Mouse (Mus musculus) ES-E14 (cell line): ENCODE data around the gene Six6. TPM values are rescaled to one million over a fixed set of nuclear protein-coding genes. Genes with fewer than 3 reads are reported as not detected.
A peak's percentile ranks its signal among the peaks of the same experiment; 100 is the strongest.

Source experiments
- DNase-seq: peaks from one replicate; pipeline ENCODE4 v3.0.0-alpha.2; 2013; ENCODE audit warnings: low read depth, low spot score
- H3K27ac ChIP-seq: 2 replicates; pipeline ENCODE4 v1.5.1; 2012; ENCODE audit warnings: low read depth, mild to moderate bottlenecking, low read length, moderate library complexity, mixed read lengths; ENCODE audit not compliant: poor library complexity, insufficient read depth, severe bottlenecking
- H3K36me3 ChIP-seq: 2 replicates; pipeline ENCODE4 v1.6.1; 2012; ENCODE audit warnings: mild to moderate bottlenecking, low read length, moderate library complexity, mixed read lengths; ENCODE audit not compliant: control insufficient read depth, poor library complexity, insufficient read depth, severe bottlenecking
- H3K4me1 ChIP-seq, 2 experiments: fragments of 150-350 bp in 1 of 2; sonication (generic) in 1 of 2; 2 replicates each; pipeline ENCODE4 v1.6.1; 2012; ENCODE audit warnings: low read length in 2 of 2, mild to moderate bottlenecking in 1 of 2, mixed read lengths in 1 of 2; ENCODE audit not compliant: control insufficient read depth in 2 of 2, insufficient read depth in 2 of 2, poor library complexity in 1 of 2
- H3K4me3 ChIP-seq, 2 experiments: fragments of 150-350 bp in 1 of 2; sonication (generic) in 1 of 2; 2 replicates each; pipeline ENCODE4 v1.5.1; 2012; ENCODE audit warnings: low read length in 2 of 2, low read depth in 1 of 2, mild to moderate bottlenecking in 1 of 2, mixed read lengths in 1 of 2; ENCODE audit not compliant: insufficient read depth in 1 of 2, poor library complexity in 1 of 2, severe bottlenecking in 1 of 2
- H3K9ac ChIP-seq: 2 replicates; pipeline ENCODE4 v1.6.1; 2012; ENCODE audit warnings: low read depth, mild to moderate bottlenecking, low read length, mixed read lengths; ENCODE audit not compliant: poor library complexity, insufficient read depth, severe bottlenecking
- H3K9me3 ChIP-seq: fragments of 150-350 bp; sonication (generic); 2 replicates; pipeline ENCODE4 v1.6.1; 2012; ENCODE audit warnings: low read depth, mild to moderate bottlenecking, low read length; ENCODE audit not compliant: control insufficient read depth, insufficient read depth
- CHD2 ChIP-seq: IDR thresholded peaks from 2 replicates; pipeline ENCODE4 v1.6.1; 2014; ENCODE audit warnings: mild to moderate bottlenecking, low read depth, low read length, inconsistent platforms
- HCFC1 ChIP-seq: IDR thresholded peaks from 2 replicates; pipeline ENCODE4 v1.6.1; 2012; ENCODE audit warnings: low read length, inconsistent platforms, borderline replicate concordance; ENCODE audit not compliant: insufficient read depth
- MAFK ChIP-seq: IDR thresholded peaks from 2 replicates; pipeline ENCODE4 v1.6.1; 2014; ENCODE audit warnings: mild to moderate bottlenecking, low read depth, low read length, inconsistent platforms; ENCODE audit not compliant: insufficient read depth
- ZC3H11A ChIP-seq: IDR thresholded peaks from 2 replicates; pipeline ENCODE4 v1.6.1; 2012; ENCODE audit warnings: low read depth, mild to moderate bottlenecking, inconsistent platforms, low read length, borderline replicate concordance
- ZNF384 ChIP-seq: IDR thresholded peaks from 2 replicates; pipeline ENCODE4 v1.6.1; 2012; ENCODE audit warnings: low read depth, low read length, inconsistent platforms
- in situ Hi-C, 2 experiments: fragments of 600-800 bp; cut with MboI; formaldehyde crosslinking; loops; one replicate each; pipeline ENCODE4 v1.15.1; 2025; ENCODE audit warnings: low sequenced_read_pairs in 2 of 2, inconsistent platforms in 1 of 2; ENCODE audit not compliant: unreplicated experiment in 2 of 2
- total RNA-seq: library from RNA; depleted of rRNA; stranded (reverse); fragments of 300-350 nt; gene quantifications from 2 replicates; pipeline ENCODE4 v1.2.3, GENCODE M21; 2012

The Six6 gene
- total RNA-seq, 1 experiment = not detected

DNA sequence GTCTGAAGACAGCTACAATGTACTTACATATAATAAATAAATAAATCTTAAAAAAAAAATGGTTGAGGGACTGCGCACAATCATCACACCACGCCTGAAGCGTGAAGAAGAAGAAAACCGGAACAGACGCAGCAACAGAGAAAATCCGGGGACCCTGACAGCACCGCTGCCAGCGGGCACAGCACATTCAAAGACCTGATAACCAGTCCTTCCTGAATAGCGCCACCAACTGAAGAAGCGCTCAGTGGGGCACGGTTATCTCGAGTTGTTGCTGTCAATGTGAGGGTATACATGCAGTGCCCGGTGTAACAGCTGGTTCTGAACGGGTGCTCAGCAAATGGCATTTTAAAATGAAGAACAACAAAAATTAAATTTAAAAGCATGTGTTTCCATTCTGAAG, 30.9 kb downstream of the Six6 start:
- H3K4me3 ChIP-seq = no peak overlapping the region
- peaks cover 0 to 3% of the 10 kb centered on the region in 2 experiments; a peak in 1 of 4 replicates for H3K4me1 ChIP-seq
- no peak overlapping the region for H3K9ac ChIP-seq
- H3K36me3 ChIP-seq = no peaks in the 10 kb centered on the region
- no peak for DNase-seq
- in situ Hi-C loops = loop anchor here in 1 of 2 experiments (25.0 kb wide), 1 partner anchor 133 kb away; no protein-coding TSS in a partner anchor
- no peak overlapping the region for H3K27ac ChIP-seq
- H3K9me3 ChIP-seq = no peaks in the 10 kb centered on the region
- no peak for TF ChIP-seq HCFC1
- TF ChIP-seq CHD2 = no peak
- no peak for TF ChIP-seq ZC3H11A
- no peak for TF ChIP-seq ZNF384
- no peak for TF ChIP-seq MAFK

DNA sequence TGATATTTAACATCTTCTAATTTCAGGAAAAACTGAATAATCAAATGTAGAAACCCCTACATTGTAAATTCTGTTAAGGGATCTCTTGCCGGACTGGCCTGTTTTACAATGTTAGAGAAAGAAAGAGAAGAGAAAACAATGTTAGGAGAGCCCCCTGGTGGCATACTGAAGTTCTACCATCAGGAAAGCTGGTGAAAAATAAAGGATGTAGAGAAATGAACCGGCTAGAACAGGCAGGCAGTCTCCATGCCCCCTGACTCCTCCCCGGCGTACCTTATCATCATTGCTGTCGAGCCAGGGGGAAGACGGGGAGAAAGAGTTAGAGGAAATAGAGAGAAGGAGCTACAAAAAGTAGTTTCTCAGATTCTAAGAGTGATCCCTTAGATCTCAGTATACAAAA, 33.5 kb downstream of the Six6 start:
- TF ChIP-seq ZC3H11A (0 out of 2 replicates have a peak, but pooled peaks have one; percentile 31), HCFC1 (no peak), CHD2 (no peak), MAFK (no peak)
- Histone ChIP-seq H3K4me1 (peaks cover 3% of the 10 kb centered on the region in 2 experiments; a peak in 1 of 4 replicates), H3K9ac (no peak overlapping the region), H3K4me3 (peak overlapping the region; percentile 35 to 40; a peak in 3 of 4 replicates), H3K9me3 (no peaks in the 10 kb centered on the region), H3K27ac (no peak overlapping the region), H3K36me3 (no peaks in the 10 kb centered on the region)
- peak; percentile 69 for DNase-seq
- in situ Hi-C loops = loop anchor here in 1 of 2 experiments (25.0 kb wide), 1 partner anchor 136 kb away; no protein-coding TSS in a partner anchor

DNA sequence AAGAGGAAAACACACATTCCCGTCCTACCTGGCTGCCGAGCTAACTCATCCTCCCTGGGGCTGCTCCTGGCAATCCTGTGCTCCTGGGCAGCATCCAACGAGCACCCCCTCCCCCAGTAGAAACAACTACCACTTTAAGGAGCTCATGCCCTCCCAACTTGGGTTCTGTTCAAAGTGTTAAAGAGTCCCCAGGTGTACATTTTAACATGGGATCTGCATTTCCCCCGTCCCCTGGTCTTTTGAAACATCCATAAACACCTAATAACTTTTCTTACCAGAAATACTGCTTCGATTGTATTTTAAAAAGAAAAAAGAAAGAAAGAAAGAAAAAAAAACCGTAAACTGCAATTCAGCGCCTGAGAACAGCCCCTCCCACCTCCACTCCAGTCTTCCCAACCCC, 36.5 kb downstream of the Six6 start:
- DNase-seq = no peak
- Histone ChIP-seq H3K9ac (peak overlapping the region; percentile 10; the same call in 1 of the 2 replicates), H3K9me3 (no peaks in the 10 kb centered on the region), H3K4me1 (peaks cover 3% of the 10 kb centered on the region in 2 experiments; a peak in 1 of 4 replicates), H3K4me3 (peak overlapping the region in 1 of 2 experiments; percentile 45; a peak in 2 of 4 replicates), H3K36me3 (no peaks in the 10 kb centered on the region), H3K27ac (no peak overlapping the region)
- TF ChIP-seq CHD2 = no peak
- TF ChIP-seq HCFC1 = no peak
- in situ Hi-C loops = no loop called here

DNA sequence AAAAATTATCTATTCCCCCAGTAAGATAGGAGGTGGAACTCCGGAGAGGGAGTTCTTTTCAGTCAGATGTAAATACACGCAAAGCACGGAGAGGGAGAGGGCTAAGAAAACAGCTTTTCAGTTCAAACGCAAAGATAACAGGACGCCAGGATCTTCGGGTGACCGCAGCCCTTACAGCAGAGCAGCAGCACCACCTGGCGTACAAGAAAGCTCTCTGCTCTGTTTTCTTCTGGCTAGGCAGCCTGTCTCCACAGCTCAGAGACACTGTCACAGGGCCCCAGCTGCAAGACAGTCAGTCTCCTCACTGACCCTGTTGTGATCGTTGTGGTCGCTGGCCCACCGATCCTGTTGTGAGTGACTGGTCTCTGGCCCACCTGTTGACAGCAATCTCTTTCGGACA, 37.0 kb downstream of the Six6 start:
- in situ Hi-C loops = no loop called here
- DNase-seq = peak; percentile 69
- H3K4me3 ChIP-seq = peak overlapping the region in 1 of 2 experiments; percentile 45; a peak in 2 of 4 replicates
- TF ChIP-seq ZC3H11A = peak; percentile 96
- TF ChIP-seq ZNF384 = no peak
- peaks cover 3% of the 10 kb centered on the region in 2 experiments; a peak in 1 of 4 replicates for H3K4me1 ChIP-seq
- H3K9ac ChIP-seq = no peak overlapping the region
- no peaks in the 10 kb centered on the region for H3K9me3 ChIP-seq
- H3K27ac ChIP-seq = no peak overlapping the region
- H3K36me3 ChIP-seq = no peaks in the 10 kb centered on the region

DNA sequence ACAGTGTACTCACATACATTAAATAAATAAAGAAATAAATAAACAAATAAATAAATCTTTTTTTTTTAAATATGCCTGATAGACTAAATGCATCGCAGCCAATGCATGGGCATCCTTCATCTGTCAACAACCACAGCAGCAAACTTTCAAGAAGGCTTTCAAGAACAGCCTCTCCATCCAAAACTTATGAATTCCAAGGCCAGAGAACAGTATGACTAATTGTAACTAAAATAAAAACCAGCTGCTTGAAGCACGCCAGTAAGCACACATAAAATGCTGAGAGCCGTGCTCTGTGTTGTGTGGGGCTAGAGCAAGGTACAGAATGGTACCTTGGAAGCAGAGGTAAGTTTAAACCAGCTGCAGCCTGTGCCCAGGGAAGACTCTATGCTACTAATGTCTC, 38.2 kb downstream of the Six6 start:
- no peak overlapping the region for H3K9ac ChIP-seq
- H3K36me3 ChIP-seq = no peaks in the 10 kb centered on the region
- TF ChIP-seq MAFK (no peak), ZNF384 (no peak), ZC3H11A (no peak), CHD2 (no peak), HCFC1 (no peak)
- in situ Hi-C loops = no loop called here
- H3K4me3 ChIP-seq = no peak overlapping the region
- peaks cover 3% of the 10 kb centered on the region in 2 experiments; a peak in 1 of 4 replicates for H3K4me1 ChIP-seq
- DNase-seq = no peak
- H3K9me3 ChIP-seq = no peaks in the 10 kb centered on the region
- no peak overlapping the region for H3K27ac ChIP-seq
